Mouse (Mus musculus): ENCODE measurements around the gene Galnt7. TPM values are rescaled to one million over a fixed set of nuclear protein-coding genes. Genes with fewer than 3 reads are reported as not detected.

The Galnt7 gene
- total and polyA plus RNA-seq, 3 experiments: 11.1 to 138 (median 18.5) TPM

DNA sequence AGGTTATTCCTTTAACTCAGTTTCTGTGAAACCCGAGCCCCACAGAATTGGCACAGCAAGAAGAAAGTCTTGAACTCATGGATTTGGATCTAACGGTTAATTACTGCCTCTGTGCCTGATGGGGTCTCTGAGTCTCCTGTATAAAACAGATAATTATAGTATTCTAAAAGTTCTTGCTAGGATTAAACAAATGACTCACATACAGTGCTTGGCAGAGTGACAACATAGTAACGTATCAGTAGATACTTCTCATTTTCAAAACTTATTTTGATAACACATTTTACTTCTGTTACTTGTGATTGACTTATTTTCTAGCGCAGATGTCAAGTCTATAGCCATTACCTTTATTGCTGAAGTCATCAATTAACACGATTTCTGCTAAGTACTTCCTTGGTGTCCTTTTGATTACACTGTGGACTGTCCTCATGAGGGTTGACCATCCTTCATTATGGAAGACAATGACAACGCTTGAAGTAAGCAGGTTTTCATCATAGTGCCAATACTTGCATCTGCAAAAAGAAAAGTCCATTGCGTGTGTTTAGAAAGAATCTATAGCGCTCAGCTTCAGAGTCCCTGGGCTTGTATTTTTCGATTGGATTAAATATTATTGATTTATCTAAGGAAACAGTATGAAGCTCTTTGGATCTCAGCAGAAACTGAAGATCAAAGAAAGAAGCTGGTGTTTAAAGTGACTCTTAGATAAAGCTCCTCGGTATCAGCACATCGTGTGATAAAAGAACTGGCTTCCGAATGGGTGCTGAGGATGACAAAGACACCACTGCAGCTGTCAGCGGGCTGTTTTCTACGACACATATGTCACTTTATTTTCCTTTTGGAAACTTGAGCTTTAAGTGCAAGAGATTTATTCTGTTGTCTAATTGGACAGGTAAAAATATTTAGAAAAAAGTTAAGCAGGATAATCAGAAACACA, 100.5 kb downstream of the Galnt7 start (continued):
- peak; percentile 68 for TF ChIP-seq RCOR1 (IDR thresholded peaks at IDR 0.05; ENCODE audit: low read depth, low read length)
- no peak for TF ChIP-seq POLR2A (IDR thresholded peaks at IDR 0.05; ENCODE audit: control insufficient read depth in 1 of 2, insufficient read depth in 1 of 2, low read depth in 1 of 2, low read length in 2 of 2, poor library complexity in 1 of 2)
- no peak for TF ChIP-seq UBTF (IDR thresholded peaks at IDR 0.05; ENCODE audit: borderline replicate concordance, insufficient read depth, low read depth, low read length)
- TF ChIP-seq CTCF (IDR thresholded peaks at IDR 0.05 in 2 of 3, conservative IDR thresholded peaks at IDR 0.05 in 1 of 3; ENCODE audit: control insufficient read depth in 1 of 3, insufficient read depth in 1 of 3, low read depth in 2 of 3, low read length in 3 of 3, poor library complexity in 1 of 3, severe bottlenecking in 1 of 3): no peak
- peak; percentile 42; the same call in 1 of the 2 replicates for TF ChIP-seq MAX (IDR thresholded peaks at IDR 0.05; ENCODE audit: low read length)
- no peak for TF ChIP-seq ZC3H11A (IDR thresholded peaks at IDR 0.05; ENCODE audit: low read depth, low read length)
- no peak; the same call in 1 of the 2 replicates for TF ChIP-seq KAT2A (conservative IDR thresholded peaks at IDR 0.05; ENCODE audit: low read depth, low read length)
- peak; percentile 51 for TF ChIP-seq TAL1 (IDR thresholded peaks at IDR 0.05; ENCODE audit: low read length)
- peak; percentile 90 for TF ChIP-seq ETS1 (IDR thresholded peaks at IDR 0.05; ENCODE audit: low read depth, low read length)
- TF ChIP-seq E2F4 (IDR thresholded peaks at IDR 0.05; ENCODE audit: borderline replicate concordance, low read depth, low read length): no peak; the same call in 1 of the 2 replicates
- TF ChIP-seq MEF2A (IDR thresholded peaks at IDR 0.05; ENCODE audit: extremely low read depth, insufficient replicate concordance, low read depth, low read length, poor library complexity, severe bottlenecking): no peak
- peak; percentile 94 to 95 for TF ChIP-seq EP300 (IDR thresholded peaks at IDR 0.05; ENCODE audit: low read depth in 1 of 2, low read length in 2 of 2)
- TF ChIP-seq HCFC1 (IDR thresholded peaks at IDR 0.05; ENCODE audit: low read depth, low read length): no peak

DNA sequence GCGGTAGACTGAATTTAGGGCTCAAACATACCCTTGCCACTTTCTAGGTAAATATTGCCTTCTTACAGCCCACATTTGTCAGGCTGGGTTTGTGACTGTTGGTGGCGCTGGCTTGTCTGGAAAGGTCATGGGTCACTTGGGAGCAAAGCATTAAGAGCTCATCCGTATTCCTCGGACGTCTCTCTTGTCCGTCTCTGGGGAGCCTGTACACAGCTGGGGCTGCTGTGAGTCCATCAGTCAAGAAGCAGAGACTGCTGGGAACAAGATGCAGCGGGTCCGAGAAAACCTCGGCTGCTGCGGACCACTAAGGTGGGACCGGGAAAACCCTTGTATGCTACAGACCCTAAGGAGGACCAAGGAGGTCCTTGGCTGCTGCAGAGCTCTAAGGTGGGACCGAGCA, 105.3 kb downstream of the Galnt7 start:
- Histone ChIP-seq H3K27me3 (ENCODE audit: control insufficient read depth in 1 of 2, insufficient read depth in 2 of 2, low read length in 2 of 2) (no peaks in the 10 kb centered on the region), H3K27ac (ENCODE audit: control insufficient read depth, low read depth, low read length) (no peak overlapping the region), H3K9me3 (replicated peaks; ENCODE audit: insufficient read depth, low read length) (no peaks in the 10 kb centered on the region), H3K4me3 (ENCODE audit: control insufficient read depth in 1 of 2, insufficient read depth in 1 of 2, low read depth in 2 of 2, low read length in 2 of 2) (no peak overlapping the region), H3K9ac (ENCODE audit: control insufficient read depth, low read depth, low read length, poor library complexity, severe bottlenecking) (no peak overlapping the region), H3K4me1 (ENCODE audit: control insufficient read depth in 1 of 2, insufficient read depth in 2 of 2, low read length in 2 of 2) (peaks cover 8 to 11% of the 10 kb centered on the region in 2 experiments), H3K79me2 (ENCODE audit: control insufficient read depth, insufficient read depth, low read length, poor library complexity) (no peaks in the 10 kb centered on the region), H3K36me3 (ENCODE audit: control insufficient read depth in 1 of 2, insufficient read depth in 2 of 2, low read length in 2 of 2) (peaks cover 0 to 16% of the 10 kb centered on the region in 2 experiments; a peak in 3 of 4 replicates)
- TF ChIP-seq ZMIZ1 (IDR thresholded peaks at IDR 0.05; ENCODE audit: low read depth, low read length) (no peak), MXI1 (IDR thresholded peaks at IDR 0.05; ENCODE audit: low read depth, low read length) (no peak), RAD21 (IDR thresholded peaks at IDR 0.05; ENCODE audit: low read depth, low read length) (no peak), ZC3H11A (IDR thresholded peaks at IDR 0.05; ENCODE audit: low read depth, low read length) (no peak), ELF1 (IDR thresholded peaks at IDR 0.05; ENCODE audit: low read depth, low read length) (no peak), NELFE (IDR thresholded peaks at IDR 0.05; ENCODE audit: low read depth, low read length) (no peak), MYC (IDR thresholded peaks at IDR 0.05; ENCODE audit: low read depth, low read length) (no peak), ZKSCAN1 (IDR thresholded peaks at IDR 0.05; ENCODE audit: low read depth, low read length) (no peak), SIN3A (IDR thresholded peaks at IDR 0.05; ENCODE audit: low read length) (no peak), GABPA (IDR thresholded peaks at IDR 0.05; ENCODE audit: low read depth, low read length) (no peak), POLR2AphosphoS5 (IDR thresholded peaks at IDR 0.05; ENCODE audit: borderline replicate concordance, low read depth, low read length) (no peak)
- no peak for DNase-seq (ENCODE audit: low read depth, low spot score)

Measured in MEL (cell line).